Mouse (Mus musculus) ES-CJ7 (cell line): ENCODE results near the gene Lhfpl5.

Experiments used
- DNase-seq: peaks from one replicate; pipeline ENCODE4 v3.0.0; 2011; ENCODE audit warnings: low read depth, low spot score

The Lhfpl5 gene

DNA sequence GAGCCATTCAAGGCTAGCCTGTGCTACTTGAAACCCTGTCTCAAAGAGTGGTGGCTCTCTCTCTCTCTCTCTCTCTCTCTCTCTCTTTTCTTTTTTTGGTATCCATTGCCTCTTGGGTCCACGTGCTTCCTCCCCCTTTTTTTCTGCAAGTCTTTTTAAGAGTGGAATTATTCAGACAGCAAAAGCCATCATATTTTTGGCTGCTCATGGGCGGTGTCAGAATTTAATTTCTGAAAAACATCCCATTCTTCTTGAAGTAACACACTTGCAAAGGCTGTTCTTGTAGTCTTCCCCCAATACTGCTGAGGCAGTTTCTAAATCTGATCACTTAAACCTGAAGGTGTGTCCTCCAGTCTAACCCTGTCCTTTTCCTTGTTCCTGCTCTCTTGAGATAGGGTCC, 51.5 kb downstream of the Lhfpl5 start:
- no peak for DNase-seq

DNA sequence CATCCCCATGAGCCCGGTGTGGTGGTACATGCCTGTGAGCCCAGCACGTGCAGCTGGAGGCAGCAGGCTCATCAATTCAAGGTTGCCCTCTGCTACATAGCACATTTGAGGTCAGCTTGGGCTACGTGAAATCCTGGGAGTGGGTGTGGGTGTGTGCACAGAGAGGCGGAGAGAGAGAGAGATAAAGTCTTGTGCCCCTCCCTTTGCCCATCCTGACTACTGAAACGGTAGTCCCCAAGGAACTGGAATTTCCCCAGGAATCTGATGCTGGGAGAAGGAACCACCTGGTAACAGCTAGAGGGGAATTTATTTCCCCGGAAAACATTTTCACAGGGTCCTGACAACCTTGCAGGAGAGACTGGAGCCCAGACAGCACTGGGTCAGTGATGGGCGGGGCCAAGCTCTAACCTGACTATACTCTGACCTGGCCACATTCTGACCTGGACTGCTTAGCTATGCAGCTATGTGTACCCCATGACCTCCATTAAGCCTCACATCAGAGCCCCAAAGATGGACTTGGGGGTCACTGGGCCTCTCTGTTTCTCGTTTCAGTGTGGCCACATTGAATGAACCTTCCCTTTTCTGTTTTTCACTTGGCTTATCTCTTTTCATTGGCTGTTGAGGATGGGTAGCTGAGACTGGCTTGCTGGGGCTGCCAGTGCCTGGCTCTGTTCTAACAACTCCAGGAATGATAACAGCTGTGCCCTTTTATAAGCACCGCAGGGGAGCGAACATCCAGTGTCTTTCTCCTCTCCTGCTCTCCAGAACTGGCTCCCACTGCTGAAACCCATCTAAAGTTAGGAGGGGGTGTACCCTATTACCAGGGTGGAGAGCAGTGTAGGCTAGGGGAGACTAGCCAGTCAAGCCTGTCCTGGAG, 53.0 kb downstream of the Lhfpl5 start:
- DNase-seq, result peak; percentile 40

DNA sequence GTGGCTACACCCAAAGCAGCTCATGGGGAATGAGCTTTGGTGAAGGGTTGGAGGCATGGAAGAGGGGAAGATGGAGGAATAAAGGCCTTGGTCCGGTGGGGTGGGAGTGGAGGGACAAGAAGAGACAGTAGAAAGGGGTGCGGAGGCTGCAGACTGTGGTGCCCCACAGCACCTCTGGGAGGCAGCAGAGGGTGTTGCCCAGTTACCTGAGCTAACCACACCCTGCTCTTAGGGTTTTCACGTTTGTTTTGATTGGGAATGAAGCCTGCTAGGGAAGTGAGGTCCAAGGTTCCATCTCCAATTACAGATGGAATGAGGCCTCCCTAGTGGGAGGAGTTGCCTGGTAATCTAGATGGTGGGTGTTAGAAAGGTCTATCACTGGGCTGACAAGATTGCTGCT, 53.7 kb downstream of the Lhfpl5 start:
- peak; percentile 67 for DNase-seq
